Mouse (Mus musculus): ENCODE measurements around the gene Irx4.

Gene Irx4

DNA sequence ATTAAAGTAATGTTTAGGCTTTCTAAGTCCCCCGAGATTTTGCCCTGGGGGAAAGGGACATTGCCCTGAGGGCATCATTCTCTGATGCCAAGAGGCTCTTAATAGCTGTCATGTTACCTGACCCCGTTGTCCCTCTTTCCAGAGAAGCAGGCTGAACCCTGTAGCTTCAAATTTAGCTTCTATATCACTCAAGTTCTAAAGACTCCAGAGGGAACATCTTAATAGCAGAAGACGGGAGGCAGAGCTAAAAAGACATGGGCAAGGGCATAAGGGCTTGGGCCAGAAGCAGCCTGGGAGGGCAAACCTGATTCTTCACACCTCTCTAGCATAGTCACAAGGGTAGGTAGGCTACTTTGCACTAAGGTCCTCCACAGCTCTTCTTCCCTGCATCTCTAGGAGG lies 9.6 kb downstream of the Irx4 start:
- no peak for DNase-seq (ENCODE audit: low read depth, low spot score)

- no peak for DNase-seq (ENCODE audit: low read depth, low spot score)
These were observed 10.3 kb downstream of the Irx4 start for GRCm38 (mm10) chr13:73270451-73271081.

GRCm38 (mm10) chr13:73271336-73272242 lies 11.3 kb downstream of the Irx4 start:
- no peak for DNase-seq (ENCODE audit: low read depth, low spot score)

- DNase-seq (ENCODE audit: low read depth, low spot score): no peak
These were observed 12.6 kb downstream of the Irx4 start for GRCm38 (mm10) chr13:73272794-73273282.

DNA sequence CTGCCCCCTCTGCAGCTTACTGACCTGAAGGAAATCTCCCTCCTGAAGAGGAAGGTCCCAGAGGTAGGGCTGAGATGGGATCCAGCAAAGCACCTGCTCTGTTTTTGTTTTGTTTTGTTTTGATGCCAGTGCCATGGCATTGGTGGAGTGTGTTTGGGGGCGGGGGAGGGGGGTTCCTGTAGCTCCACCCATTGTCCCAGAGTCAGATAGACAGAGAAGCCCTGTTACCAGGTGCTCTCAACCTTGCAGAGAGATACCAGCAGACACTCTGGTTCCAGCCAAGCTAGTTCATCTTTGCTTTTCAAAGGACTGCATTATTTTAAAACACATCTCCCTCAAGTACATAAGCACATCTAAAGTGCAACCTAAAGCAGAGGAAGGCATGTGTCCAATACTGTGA lies 13.3 kb downstream of the Irx4 start:
- no peak for DNase-seq (ENCODE audit: low read depth, low spot score)

DNA sequence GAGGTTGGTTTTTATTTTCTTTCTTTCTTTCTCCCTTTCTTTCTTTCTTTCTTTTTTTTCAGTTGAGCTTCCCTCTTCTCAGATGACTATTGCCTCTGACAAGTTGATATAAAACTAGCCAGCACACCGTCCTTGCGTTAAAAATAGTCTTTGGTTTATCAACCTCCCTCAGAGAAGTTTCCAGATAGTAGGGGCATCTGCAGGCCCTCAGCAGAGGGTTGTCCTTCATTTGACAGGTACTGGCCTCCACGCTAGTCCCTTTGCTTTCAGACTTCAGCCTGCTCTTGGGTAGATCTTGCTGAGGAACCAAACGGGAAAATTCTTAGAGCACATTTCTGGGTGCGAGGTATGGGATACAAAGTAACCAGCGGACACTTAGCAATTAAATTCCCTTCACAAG lies 17.1 kb downstream of the Irx4 start:
- DNase-seq (ENCODE audit: low read depth, low spot score): no peak

DNA sequence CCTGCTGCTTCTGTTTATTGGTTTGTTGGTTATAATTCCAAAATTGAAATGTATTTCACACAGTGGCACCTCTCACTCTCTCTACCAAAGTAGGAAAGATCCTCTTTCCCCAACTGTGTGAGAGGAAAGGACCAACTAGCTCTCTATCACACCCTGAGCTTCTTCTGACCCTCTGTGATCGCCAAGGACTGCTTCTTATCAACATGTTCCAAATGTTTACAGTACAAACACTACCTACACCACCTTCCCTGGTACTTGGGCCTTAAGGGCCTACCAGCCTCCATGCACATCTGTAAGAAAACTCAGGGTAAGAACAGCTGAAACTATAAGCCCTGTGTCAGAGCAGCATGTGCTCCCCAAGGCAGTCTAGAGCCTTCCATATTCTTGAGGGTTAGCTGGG lies 17.5 kb downstream of the Irx4 start:
- DNase-seq (ENCODE audit: low read depth, low spot score): no peak

DNA sequence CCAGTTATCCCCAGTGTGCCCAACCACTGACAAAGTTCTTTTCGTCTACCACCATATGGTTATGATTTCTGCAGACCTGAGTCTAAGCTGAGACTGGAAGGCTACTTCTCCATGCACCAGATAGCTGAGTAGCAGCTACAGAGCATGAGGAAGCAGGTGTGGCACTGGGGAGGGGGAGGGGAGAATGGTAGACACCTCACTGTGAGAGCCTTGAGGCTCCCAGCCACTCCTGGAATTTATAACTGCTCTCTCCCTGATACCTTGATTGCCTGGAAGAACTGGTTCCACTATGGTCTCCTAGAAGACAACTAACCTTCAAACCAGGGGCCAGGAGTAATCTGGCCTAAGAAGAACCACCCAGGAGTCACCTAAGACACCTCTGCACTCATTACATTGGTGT lies 18.9 kb downstream of the Irx4 start:
- no peak for DNase-seq (ENCODE audit: low read depth, low spot score)

DNA sequence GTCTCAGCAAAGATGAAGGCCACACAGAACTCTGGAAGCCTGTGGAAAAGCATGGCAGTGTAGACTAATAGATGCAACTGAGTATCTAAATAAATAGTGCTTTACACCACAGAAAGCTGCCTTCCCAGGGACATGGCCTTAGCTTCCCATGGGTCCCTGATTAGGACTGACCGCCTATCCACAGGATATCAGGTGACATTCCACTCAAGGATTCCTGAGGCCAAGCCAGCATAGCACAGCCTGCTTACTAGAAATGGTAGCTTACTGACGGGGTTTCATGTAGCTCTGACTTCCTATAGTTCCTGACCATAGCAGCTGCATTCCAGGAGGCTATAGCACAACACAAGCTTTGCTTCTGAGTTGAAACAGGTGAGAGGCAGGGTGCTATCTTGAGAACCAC lies 22.1 kb downstream of the Irx4 start:
- no peak for DNase-seq (ENCODE audit: low read depth, low spot score)

GRCm38 (mm10) chr13:73283534-73283933 lies 23.3 kb downstream of the Irx4 start:
- no peak for DNase-seq (ENCODE audit: low read depth, low spot score)

GRCm38 (mm10) chr13:73290206-73290605 lies 29.9 kb downstream of the Irx4 start:
- DNase-seq (ENCODE audit: low read depth, low spot score): no peak

- no peak for DNase-seq (ENCODE audit: low read depth, low spot score)
These were observed 30.8 kb downstream of the Irx4 start for GRCm38 (mm10) chr13:73291102-73291501.

DNA sequence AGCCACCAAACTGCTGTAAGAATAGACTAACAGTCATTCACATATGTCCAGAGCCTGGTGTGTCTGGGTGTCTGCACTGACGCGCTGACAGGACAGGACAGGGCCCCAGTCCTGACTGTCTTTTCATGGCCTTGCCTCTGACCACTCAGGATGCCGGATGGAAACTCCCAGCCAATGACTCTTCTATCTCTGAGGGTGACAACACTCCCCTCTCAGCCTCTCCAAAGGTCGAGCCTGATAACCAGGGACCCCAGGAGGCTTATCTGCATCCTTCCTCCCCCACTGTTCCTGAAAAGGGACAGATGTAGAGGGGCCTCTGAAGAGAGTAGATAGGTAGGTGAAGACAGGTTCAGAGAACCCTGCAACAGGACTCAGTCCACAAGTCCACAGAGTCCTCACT lies 38.4 kb downstream of the Irx4 start:
- DNase-seq (ENCODE audit: low read depth, low spot score): no peak

DNA sequence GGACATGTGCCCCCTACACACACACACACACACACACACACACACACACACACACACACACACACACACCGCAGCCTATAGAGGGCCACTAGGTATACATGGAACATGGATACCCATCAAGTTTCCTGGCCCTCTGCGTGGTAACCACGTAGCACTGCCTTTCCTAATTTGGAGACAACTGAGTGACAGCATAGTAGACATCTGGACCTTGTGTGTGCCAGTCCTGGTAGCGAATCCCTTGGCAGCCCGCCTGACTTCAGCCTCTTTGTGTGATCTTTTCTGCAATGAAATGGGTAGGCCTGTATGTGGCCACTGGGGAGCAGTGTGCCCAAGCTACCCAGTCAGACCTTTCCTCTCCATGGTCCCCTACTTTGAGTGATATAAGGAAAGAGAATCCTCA lies 39.0 kb downstream of the Irx4 start:
- DNase-seq (ENCODE audit: low read depth, low spot score): no peak

DNA sequence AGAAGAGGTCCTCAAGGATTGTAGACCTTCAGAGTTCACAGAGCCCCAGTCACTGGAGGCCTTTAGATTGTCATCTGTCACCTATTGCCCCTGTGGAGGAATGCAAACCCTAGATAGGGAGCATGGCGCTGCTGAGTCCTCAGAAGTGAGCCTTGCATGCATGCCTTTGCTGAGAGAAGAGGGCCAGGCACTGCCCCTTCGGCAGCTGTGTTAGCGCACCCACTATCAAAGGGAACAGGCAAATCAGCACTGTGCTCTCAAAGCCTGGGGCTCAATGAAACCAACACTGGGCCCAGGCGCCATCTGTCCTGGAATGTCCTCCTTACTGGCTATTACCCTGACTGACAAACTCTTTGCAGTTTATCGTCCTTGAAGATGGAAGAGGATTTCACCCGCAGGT lies 44.5 kb downstream of the Irx4 start:
- no peak for DNase-seq (ENCODE audit: low read depth, low spot score)

- no peak for DNase-seq (ENCODE audit: low read depth, low spot score)
These were observed 45.3 kb downstream of the Irx4 start for GRCm38 (mm10) chr13:73305398-73306084.

GRCm38 (mm10) chr13:73306085-73306410 lies 45.8 kb downstream of the Irx4 start:
- no peak for DNase-seq (ENCODE audit: low read depth, low spot score)

GRCm38 (mm10) chr13:73306430-73306829 lies 46.2 kb downstream of the Irx4 start:
- DNase-seq (ENCODE audit: low read depth, low spot score): no peak

GRCm38 (mm10) chr13:73310183-73310929 lies 50.1 kb downstream of the Irx4 start:
- peak; percentile 28 for DNase-seq (ENCODE audit: low read depth, low spot score)
